In genomic region chr1:153185828-153186803, GRCm38 (mm10) we compare ENCODE assay signal across 8 mouse cellular contexts. TPM values are rescaled to one million over a fixed set of nuclear protein-coding genes. Genes with fewer than 3 reads are reported as not detected.
DNase-seq lines count a peak whose midpoint lies in the region; ATAC-seq and TF ChIP-seq lines count a peak whose summit lies in the region.

TSS of gene Lamc2 (minus strand) at chr1:153186447.

- H3K9ac ChIP-seq in heart, embryonic 16.5 days (ENCODE audit: low read length): peak within 1 kb of the TSS; percentile 73

- no peaks in the 10 kb centered on the region for H3K36me3 ChIP-seq in heart, embryonic 16.5 days (ENCODE audit: control insufficient read depth, insufficient read depth)
- no peaks in the 10 kb centered on the region for H3K36me3 ChIP-seq in midbrain, embryonic 10.5 days

- TF ChIP-seq CTCF in layer of hippocampus, adult 2 months (conservative IDR thresholded peaks at IDR 0.05): no peak

- H3K27me3 ChIP-seq in heart, embryonic 16.5 days (ENCODE audit: control insufficient read depth, insufficient read depth, low read length): peaks cover 5% of the 10 kb centered on the region
- H3K27me3 ChIP-seq in midbrain, embryonic 10.5 days (ENCODE audit: low read depth, poor library complexity, severe bottlenecking): peaks cover 66% of the 10 kb centered on the region

- H3K4me1 ChIP-seq in heart, embryonic 16.5 days (ENCODE audit: control insufficient read depth, insufficient read depth, low read length): peaks cover 14% of the 10 kb centered on the region
- peaks cover 15% of the 10 kb centered on the region for H3K4me1 ChIP-seq in midbrain, embryonic 10.5 days

- ATAC-seq in heart, embryonic 16.5 days (replicated peaks; ENCODE audit: extremely low read depth, insufficient read depth, low FRiP score): peak; percentile 67; the same call in 1 of the 2 replicates

- peak within 1 kb of the TSS; percentile 51 for H3K4me3 ChIP-seq in layer of hippocampus, adult 2 months
- H3K4me3 ChIP-seq in heart, embryonic 16.5 days (ENCODE audit: low read length): peak within 1 kb of the TSS; percentile 53
- peak within 1 kb of the TSS; percentile 62 for H3K4me3 ChIP-seq in midbrain, embryonic 10.5 days

- DNase-seq in layer of hippocampus, adult 2 months (ENCODE audit: low spot score in 2 of 2): no peak
- DNase-seq in layer of hippocampus, adult 11-12 months (ENCODE audit: low spot score): no peak
- DNase-seq in cerebellum, postnatal 14 days: peak; percentile 21 to 29
- peak; percentile 55 to 75 for DNase-seq in kidney, postnatal 4 days
- DNase-seq in midbrain, embryonic 10.5 days (ENCODE audit: low spot score): peak; percentile 45
- peak; percentile 16 to 34 for DNase-seq in thymus, postnatal 36 days
- DNase-seq in layer of hippocampus, postnatal 25 days (ENCODE audit: extremely low spot score in 1 of 2, low spot score in 1 of 2): no peak

- WGBS in heart, embryonic 16.5 days: 5% methylated on average over 46 of the region's 46 CpGs
- WGBS in midbrain, embryonic 10.5 days: 3% methylated on average over 46 of the region's 46 CpGs

- no peaks in the 10 kb centered on the region for H3K9me3 ChIP-seq in heart, embryonic 16.5 days (replicated peaks; ENCODE audit: control insufficient read depth, low read length)
- H3K9me3 ChIP-seq in midbrain, embryonic 10.5 days (replicated peaks): no peaks in the 10 kb centered on the region

- no peak within 1 kb of the TSS for H3K27ac ChIP-seq in layer of hippocampus, adult 2 months
- H3K27ac ChIP-seq in heart, embryonic 16.5 days (ENCODE audit: low read length): no peak within 1 kb of the TSS
- H3K27ac ChIP-seq in midbrain, embryonic 10.5 days (replicated peaks): peak within 1 kb of the TSS; percentile 63; the same call in 1 of the 2 replicates

- peak within 1 kb of the TSS; percentile 80 for H3K4me2 ChIP-seq in heart, embryonic 16.5 days (ENCODE audit: low read depth, low read length)

RNA-seq across cellular contexts. Expression of gene Lamc2, which starts in this region (rescaled TPM):
- 1 to 10 TPM; 1.6 to 3.2 TPM for total RNA-seq in layer of hippocampus, adult 2 months (2021)
- polyA plus RNA-seq in heart, embryonic 16.5 days (2015; fragmentation: Nextera tagmentation; extraction: Ambion mirVana): 8.8 and 15.1 TPM in 2 replicates
- polyA plus RNA-seq in midbrain, embryonic 10.5 days (2016; fragmentation: Nextera tagmentation; extraction: Ambion mirVana): 0.40 and 1.1 TPM in 2 replicates
- total RNA-seq in layer of hippocampus, postnatal 25 days (2021): 1 to 10 TPM in 1 of 2 experiments, under 1 TPM in 1; 0.96 to 2.3 TPM

Comparison
In these comparisons a context has a peak if more than half of its experiments do, and no peak if none do; other contexts are left out.
1. DNase-seq: peak in cerebellum, postnatal 14 days (2 of 2), kidney, postnatal 4 days (2 of 2), midbrain, embryonic 10.5 days (single experiment) and thymus, postnatal 36 days (2 of 2); none in layer of hippocampus, adult 2 months (0 of 2), layer of hippocampus, adult 11-12 months (single experiment) and layer of hippocampus, postnatal 25 days (0 of 2).
2. Peak in every context shown above with its lines, with median percentiles within 50 percentile points of each other: H3K4me3 ChIP-seq.